Mouse (Mus musculus): ENCODE results near the gene Nid1.

DNA sequence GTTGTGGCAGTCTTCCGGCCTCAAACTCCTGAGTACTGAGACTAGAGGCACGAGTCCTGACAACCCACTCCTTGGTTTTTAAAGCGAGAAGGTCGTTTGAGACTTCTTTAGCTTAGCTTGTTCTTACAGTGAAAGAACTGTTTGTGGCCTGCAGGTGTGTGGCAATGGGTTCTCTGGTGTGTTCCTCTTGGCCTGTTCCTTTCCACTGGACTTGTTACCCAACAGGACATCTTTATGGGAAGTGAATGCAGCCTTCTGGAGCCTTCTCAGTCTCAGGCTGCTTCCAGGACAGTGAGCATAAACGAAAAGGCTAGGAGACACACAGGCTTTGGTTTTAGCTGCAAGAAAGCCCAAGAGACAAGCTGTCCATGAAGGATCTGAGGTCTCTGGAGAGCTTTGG is 88.5 kb downstream of the Nid1 start:
- TF ChIP-seq POLR2A (IDR thresholded peaks at IDR 0.05; ENCODE audit: insufficient read depth, low read length) (no peak), EP300 (IDR thresholded peaks at IDR 0.05; ENCODE audit: insufficient read depth, low read depth, low read length) (no peak), CTCF (IDR thresholded peaks at IDR 0.05; ENCODE audit: low read depth, low read length) (no peak)

All from ES-Bruce4 (cell line).